Mouse (Mus musculus): ENCODE results near the gene Psmd9. TPM values are rescaled to one million over a fixed set of nuclear protein-coding genes. Genes with fewer than 3 reads are reported as not detected.

Gene Psmd9
- polyA plus RNA-seq, 1 experiment from 2014 or later: 57.2 TPM

DNA sequence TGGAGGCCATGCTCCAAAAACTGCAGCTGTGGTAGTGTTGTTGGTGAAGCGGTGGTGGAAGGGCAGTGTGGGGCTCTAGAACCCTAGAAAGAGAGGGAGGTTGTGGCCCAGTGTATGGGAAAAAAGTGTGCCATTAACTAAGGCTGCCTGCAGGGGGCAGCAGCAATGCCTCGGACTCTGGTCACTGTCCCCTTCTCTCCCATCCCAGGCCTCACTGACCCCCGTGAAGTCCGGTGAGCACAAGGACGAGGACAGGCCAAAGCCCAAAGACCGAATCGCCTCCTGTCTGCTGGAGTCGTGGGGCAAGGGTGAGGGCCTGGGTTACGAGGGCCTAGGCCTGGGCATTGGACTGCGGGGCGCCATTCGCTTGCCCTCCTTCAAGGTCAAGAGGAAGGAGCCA is 12.4 kb upstream of the Psmd9 start:
- Histone ChIP-seq H3K4me3 (no peak overlapping the region), H3K4me2 (no peak overlapping the region), H3K36me3 (peaks cover 96% of the 10 kb centered on the region), H3K9ac (no peak overlapping the region), H3K9me3 (no peaks in the 10 kb centered on the region), H3K4me1 (no peaks in the 10 kb centered on the region), H3K27ac (replicated peaks) (no peak overlapping the region), H3K27me3 (replicated peaks) (no peaks in the 10 kb centered on the region)
- no peak for ATAC-seq (ENCODE audit: extremely low read depth, insufficient number of reproducible peaks, low FRiP score, low TSS enrichment)
- 82% methylated on average over 12 of the region's 12 CpGs for WGBS

DNA sequence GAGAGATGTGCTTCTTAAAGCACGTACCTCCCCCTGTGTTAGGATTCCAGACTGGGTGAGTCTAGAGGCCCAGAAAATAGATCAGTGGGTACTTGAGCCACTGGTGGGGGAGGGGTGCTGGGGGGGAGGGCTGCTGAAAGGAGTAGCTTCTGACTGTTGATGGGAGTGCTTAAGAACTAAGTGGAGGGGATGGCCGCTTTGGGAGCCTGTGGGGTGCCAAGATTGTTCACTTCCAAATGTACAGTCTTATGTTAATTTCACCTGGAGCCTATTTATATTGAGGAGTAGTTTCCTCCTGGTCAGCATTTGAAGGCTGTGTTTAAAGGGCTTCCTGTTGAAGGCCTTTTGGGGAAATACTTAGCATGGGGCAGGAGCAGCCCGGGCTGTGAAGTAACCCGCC is 11.2 kb upstream of the Psmd9 start:
- Histone ChIP-seq H3K9me3 (no peaks in the 10 kb centered on the region), H3K4me3 (no peak overlapping the region), H3K27ac (replicated peaks) (no peak overlapping the region), H3K36me3 (peaks cover 96% of the 10 kb centered on the region), H3K9ac (no peak overlapping the region), H3K4me2 (no peak overlapping the region), H3K4me1 (no peaks in the 10 kb centered on the region), H3K27me3 (replicated peaks) (no peaks in the 10 kb centered on the region)
- ATAC-seq (ENCODE audit: extremely low read depth, insufficient number of reproducible peaks, low FRiP score, low TSS enrichment): no peak
- 66% methylated on average over 4 of the region's 4 CpGs for WGBS

DNA sequence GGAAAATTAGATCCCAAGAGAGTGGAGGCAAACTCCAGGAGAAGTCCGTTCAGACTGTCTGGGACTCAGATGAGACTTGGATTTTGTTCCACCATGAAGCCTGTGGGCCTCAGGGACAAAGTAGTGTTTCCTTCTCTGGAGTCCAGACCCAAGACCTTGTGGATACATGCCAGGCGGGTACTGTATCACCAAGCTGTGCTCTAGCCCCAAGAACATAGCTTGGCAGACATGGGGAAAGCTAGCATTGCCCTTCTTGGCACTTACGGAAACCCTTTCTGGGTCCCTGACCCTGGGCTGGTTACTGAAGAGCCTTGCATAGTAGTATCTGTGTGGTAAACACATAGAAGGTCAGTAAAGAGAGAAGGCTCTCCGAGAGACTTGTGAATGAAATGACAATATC is 9.8 kb upstream of the Psmd9 start:
- H3K4me3 ChIP-seq: no peak overlapping the region
- H3K27ac ChIP-seq (replicated peaks): no peak overlapping the region
- H3K27me3 ChIP-seq (replicated peaks): no peaks in the 10 kb centered on the region
- H3K4me1 ChIP-seq: no peaks in the 10 kb centered on the region
- no peaks in the 10 kb centered on the region for H3K9me3 ChIP-seq
- H3K9ac ChIP-seq: no peak overlapping the region
- H3K4me2 ChIP-seq: no peak overlapping the region
- ATAC-seq (ENCODE audit: extremely low read depth, insufficient number of reproducible peaks, low FRiP score, low TSS enrichment): no peak
- 94% methylated on average over 4 of the region's 4 CpGs for WGBS
- H3K36me3 ChIP-seq: peaks cover 96% of the 10 kb centered on the region

DNA sequence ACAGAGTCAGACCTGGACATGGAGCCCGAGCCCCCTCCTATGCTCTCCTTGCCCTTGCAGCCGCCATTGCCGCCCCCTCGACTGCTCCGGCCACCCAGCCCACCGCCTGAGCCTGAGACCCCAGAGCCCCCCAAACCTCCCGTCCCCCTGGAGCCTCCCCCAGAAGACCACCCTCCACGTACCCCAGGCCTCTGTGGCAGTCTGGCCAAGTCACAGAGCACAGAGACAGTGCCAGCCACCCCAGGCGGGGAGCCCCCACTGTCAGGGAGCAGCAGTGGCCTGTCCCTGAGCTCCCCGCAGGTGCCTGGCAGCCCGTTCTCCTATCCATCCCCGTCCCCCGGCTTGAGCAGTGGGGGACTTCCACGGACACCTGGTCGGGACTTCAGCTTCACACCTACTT is 9.3 kb upstream of the Psmd9 start:
- Histone ChIP-seq H3K4me2 (no peak overlapping the region), H3K4me1 (no peaks in the 10 kb centered on the region), H3K36me3 (peaks cover 95% of the 10 kb centered on the region), H3K27ac (replicated peaks) (no peak overlapping the region), H3K9ac (no peak overlapping the region), H3K4me3 (no peak overlapping the region), H3K27me3 (replicated peaks) (no peaks in the 10 kb centered on the region), H3K9me3 (no peaks in the 10 kb centered on the region)
- 92% methylated on average over 15 of the region's 15 CpGs for WGBS
- no peak for ATAC-seq (ENCODE audit: extremely low read depth, insufficient number of reproducible peaks, low FRiP score, low TSS enrichment)

DNA sequence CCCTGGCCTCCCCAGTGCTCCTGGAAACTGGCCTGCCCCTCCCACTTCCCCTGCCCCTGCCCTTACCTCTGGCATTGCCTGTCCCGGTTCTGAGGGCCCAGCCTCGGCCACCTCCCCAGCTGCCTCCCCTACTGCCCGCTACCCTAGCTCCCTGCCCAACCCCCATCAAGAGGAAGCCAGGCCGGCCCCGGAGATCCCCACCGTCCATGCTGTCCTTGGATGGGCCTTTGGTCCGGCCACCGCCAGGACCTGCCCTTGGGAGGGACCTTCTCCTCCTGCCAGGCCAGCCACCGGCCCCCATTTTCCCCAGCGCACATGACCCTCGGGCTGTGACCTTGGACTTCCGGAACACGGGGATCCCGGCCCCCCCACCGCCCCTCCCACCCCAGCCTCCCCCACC is 8.9 kb upstream of the Psmd9 start:
- H3K27me3 ChIP-seq (replicated peaks): no peaks in the 10 kb centered on the region
- no peak overlapping the region for H3K4me2 ChIP-seq
- H3K9me3 ChIP-seq: no peaks in the 10 kb centered on the region
- no peak overlapping the region for H3K9ac ChIP-seq
- no peak overlapping the region for H3K27ac ChIP-seq (replicated peaks)
- WGBS: 86% methylated on average over 15 of the region's 15 CpGs
- ATAC-seq (ENCODE audit: extremely low read depth, insufficient number of reproducible peaks, low FRiP score, low TSS enrichment): no peak
- H3K36me3 ChIP-seq: peaks cover 91% of the 10 kb centered on the region
- H3K4me3 ChIP-seq: no peak overlapping the region
- H3K4me1 ChIP-seq: no peaks in the 10 kb centered on the region

DNA sequence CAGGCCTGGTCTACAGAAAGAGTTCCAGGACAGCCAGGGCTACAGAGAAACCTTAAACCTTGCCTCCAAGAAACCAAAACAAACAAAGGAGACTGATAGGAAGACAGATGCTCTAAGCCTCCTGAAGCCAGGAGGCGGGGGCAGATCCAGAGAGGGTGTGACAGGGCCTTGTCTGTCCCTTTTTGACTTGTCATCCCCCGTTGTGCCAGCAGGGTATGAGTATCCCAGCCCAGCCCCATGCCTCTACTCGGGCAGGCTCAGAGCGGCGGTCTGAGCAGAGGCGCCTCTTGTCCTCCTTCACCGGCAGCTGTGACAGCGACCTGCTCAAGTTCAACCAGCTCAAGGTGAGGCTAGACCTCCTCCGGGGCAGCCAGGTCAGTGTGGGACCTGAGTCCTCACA is 6.3 kb upstream of the Psmd9 start:
- Histone ChIP-seq H3K27ac (replicated peaks) (no peak overlapping the region), H3K4me2 (no peak overlapping the region), H3K4me3 (no peak overlapping the region), H3K27me3 (replicated peaks) (no peaks in the 10 kb centered on the region), H3K36me3 (peaks cover 95% of the 10 kb centered on the region), H3K4me1 (no peaks in the 10 kb centered on the region), H3K9ac (no peak overlapping the region), H3K9me3 (no peaks in the 10 kb centered on the region)
- 69% methylated on average over 9 of the region's 9 CpGs for WGBS
- ATAC-seq (ENCODE audit: extremely low read depth, insufficient number of reproducible peaks, low FRiP score, low TSS enrichment): no peak

DNA sequence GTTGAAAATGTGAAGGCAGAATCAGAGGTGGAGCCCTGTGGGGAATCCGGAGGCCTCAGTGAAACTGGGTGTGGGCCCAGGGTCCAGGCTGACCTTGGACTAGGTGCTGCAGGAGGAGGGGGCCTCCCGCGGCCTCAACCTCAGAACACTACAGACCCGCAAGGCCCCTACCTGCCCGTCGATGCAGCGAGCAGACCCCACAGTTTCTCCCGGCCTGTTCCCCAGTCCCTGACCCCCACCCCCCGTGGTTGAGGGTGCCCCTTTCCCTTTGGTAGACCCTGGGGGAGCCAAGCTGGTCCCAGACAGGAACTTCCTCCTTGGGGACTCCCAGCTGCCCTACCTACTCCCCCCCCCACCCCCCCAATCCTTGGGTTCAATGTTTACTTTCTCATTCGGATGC is 2.8 kb upstream of the Psmd9 start:
- H3K36me3 ChIP-seq: peaks cover 62% of the 10 kb centered on the region
- no peaks in the 10 kb centered on the region for H3K9me3 ChIP-seq
- no peak overlapping the region for H3K4me3 ChIP-seq
- no peak overlapping the region for H3K9ac ChIP-seq
- ATAC-seq (ENCODE audit: extremely low read depth, insufficient number of reproducible peaks, low FRiP score, low TSS enrichment): no peak
- H3K27ac ChIP-seq (replicated peaks): no peak overlapping the region
- no peaks in the 10 kb centered on the region for H3K27me3 ChIP-seq (replicated peaks)
- no peak overlapping the region for H3K4me2 ChIP-seq
- WGBS: 84% methylated on average over 9 of the region's 10 CpGs
- peaks cover 4% of the 10 kb centered on the region for H3K4me1 ChIP-seq

DNA sequence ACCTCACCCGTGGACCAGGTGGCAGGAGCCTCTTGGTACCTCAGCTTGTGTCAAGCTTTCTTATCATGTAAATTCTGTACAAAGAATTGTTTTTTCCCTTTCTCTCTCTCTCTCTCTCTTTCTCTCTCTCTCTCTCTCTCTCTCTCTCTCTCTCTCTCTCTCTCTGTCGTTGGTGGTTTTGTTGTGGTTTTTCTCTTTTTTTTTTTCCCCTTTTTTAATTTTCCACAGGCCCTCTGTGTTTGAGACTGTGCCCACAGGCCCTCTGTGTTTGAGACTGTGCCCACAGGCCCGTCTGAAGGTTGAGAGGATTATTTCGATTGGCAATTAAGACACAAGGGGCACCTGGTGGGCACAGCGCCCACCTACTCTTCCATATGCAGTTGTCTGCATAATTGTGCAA is 1.6 kb upstream of the Psmd9 start:
- H3K27me3 ChIP-seq (replicated peaks): no peaks in the 10 kb centered on the region
- H3K4me1 ChIP-seq: peaks cover 11% of the 10 kb centered on the region
- ATAC-seq (ENCODE audit: extremely low read depth, insufficient number of reproducible peaks, low FRiP score, low TSS enrichment): no peak
- H3K27ac ChIP-seq (replicated peaks): no peak overlapping the region
- WGBS: 79% methylated on average over 5 of the region's 5 CpGs
- no peaks in the 10 kb centered on the region for H3K9me3 ChIP-seq
- peaks cover 50% of the 10 kb centered on the region for H3K36me3 ChIP-seq
- H3K4me2 ChIP-seq: no peak overlapping the region
- H3K4me3 ChIP-seq: no peak overlapping the region
- H3K9ac ChIP-seq: no peak overlapping the region

DNA sequence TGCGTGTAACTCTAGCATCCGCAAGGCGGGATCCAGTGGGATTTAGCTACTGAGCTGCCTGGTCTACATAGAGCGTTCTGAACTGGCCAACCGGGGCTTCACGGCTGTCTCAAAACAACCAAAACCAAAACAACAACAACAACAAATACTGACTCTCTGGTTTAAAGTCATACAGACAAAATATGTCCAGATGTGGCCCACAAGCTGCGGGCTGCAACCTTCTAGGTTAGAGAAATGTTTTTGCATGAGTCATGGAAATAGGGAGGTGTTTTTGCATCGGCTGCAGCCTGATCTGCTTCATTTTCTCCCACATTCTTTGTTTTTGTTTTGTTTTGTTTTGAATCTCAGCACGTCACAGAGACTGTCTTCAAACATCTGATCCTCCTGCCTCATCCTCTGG is 1.2 kb downstream of the Psmd9 start:
- no peak for ATAC-seq (ENCODE audit: extremely low read depth, insufficient number of reproducible peaks, low FRiP score, low TSS enrichment)
- Histone ChIP-seq H3K4me2 (no peak overlapping the region), H3K4me1 (peaks cover 11% of the 10 kb centered on the region), H3K27ac (replicated peaks) (no peak overlapping the region), H3K9me3 (no peaks in the 10 kb centered on the region), H3K27me3 (replicated peaks) (no peaks in the 10 kb centered on the region), H3K4me3 (no peak overlapping the region), H3K9ac (no peak overlapping the region), H3K36me3 (peaks cover 28% of the 10 kb centered on the region)
- WGBS: 79% methylated on average over 9 of the region's 9 CpGs

DNA sequence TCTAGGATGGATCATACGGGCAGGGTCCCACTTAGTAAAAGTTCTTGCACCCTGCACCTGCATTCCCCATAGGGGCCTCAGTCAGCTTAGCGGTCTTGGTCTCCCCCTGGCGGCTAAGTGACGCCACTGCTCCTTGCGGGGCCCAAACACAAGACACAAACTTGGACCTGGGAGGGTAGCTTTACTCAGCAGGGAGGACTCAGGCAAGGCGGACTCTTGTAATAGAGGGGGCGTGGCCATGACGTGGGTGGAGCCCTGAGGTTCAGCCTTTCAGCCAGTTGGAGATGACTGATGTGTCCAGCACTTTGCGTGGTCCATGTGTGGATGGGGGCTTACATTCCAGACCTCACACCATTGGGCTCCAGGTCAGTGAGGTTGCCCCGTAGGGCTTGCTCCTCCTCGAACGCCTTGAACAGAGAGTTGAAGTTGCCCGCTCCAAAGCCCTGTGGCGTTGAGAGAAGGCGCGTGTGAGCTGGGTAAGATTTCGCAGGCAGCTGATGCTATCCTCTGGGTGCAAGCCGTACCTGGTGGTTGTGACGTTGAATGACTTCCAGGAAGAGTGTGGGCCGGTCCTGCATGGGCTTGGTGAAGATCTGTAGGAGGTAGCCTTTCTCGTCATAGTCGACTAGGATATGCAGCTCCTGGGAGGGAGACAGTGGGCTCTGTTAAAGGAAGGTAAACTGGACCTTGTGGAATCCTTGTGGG is 2.6 kb downstream of the Psmd9 start:
- no peaks in the 10 kb centered on the region for H3K27me3 ChIP-seq (replicated peaks)
- H3K4me3 ChIP-seq: peak overlapping the region; percentile 35
- 13% methylated on average over 22 of the region's 22 CpGs for WGBS
- ATAC-seq (ENCODE audit: extremely low read depth, insufficient number of reproducible peaks, low FRiP score, low TSS enrichment): peak; percentile 49; the same call in 1 of the 2 replicates
- no peak overlapping the region for H3K27ac ChIP-seq (replicated peaks)
- H3K9me3 ChIP-seq: no peaks in the 10 kb centered on the region
- H3K9ac ChIP-seq: peak overlapping the region; percentile 33; the same call in 1 of the 2 replicates
- peak overlapping the region; percentile 62 for H3K4me2 ChIP-seq
- H3K36me3 ChIP-seq: peaks cover 13% of the 10 kb centered on the region
- peaks cover 11% of the 10 kb centered on the region for H3K4me1 ChIP-seq

DNA sequence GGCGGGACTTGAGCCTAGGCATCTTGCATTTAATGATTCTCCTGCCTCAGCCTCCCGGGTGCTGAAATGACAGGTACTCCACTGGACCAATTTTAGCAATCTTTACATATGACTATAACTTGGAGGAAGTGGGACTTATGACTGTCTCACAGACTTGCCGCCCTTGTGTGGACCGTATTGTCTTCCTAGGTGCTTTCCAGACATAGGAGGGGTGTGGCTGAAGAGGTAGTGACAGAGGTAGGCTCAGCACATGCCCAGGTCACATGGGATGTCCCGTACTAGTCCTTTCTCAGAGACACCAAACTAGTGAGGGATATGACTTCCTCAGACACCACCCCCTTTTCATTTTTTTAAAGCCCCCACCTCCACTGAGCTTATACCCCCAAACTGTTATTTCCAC is 9.6 kb downstream of the Psmd9 start:
- Histone ChIP-seq H3K4me1 (no peaks in the 10 kb centered on the region), H3K27ac (replicated peaks) (no peak overlapping the region), H3K4me3 (no peak overlapping the region), H3K9ac (no peak overlapping the region), H3K4me2 (no peak overlapping the region), H3K9me3 (no peaks in the 10 kb centered on the region), H3K36me3 (no peaks in the 10 kb centered on the region), H3K27me3 (replicated peaks) (0 out of 2 replicates have a peak, but pooled peaks cover 4% of the 10 kb centered on the region)
- 76% methylated on average over 5 of the region's 5 CpGs for WGBS
- no peak for ATAC-seq (ENCODE audit: extremely low read depth, insufficient number of reproducible peaks, low FRiP score, low TSS enrichment)

DNA sequence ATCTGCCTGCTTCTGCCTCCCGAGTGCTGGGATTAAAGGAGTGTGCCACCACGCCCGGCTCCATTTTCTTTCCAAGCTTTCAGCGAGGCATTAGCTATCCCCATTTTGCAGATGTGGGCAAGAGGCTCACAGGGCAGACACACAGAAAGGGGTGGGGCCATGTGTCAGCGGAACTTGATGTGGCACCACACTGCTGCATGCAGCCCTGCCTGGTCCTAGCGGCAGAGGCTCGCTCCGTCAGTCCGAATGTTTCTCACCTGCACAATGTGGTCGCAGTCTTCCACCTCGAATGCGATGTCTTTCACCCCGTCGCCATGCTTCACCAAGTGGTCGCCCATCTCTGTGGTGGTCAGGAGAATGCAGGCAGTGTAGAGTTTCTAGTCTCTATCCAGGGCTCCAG is 11.2 kb downstream of the Psmd9 start:
- no peak overlapping the region for H3K4me3 ChIP-seq
- H3K9ac ChIP-seq: no peak overlapping the region
- 89% methylated on average over 15 of the region's 15 CpGs for WGBS
- no peak for ATAC-seq (ENCODE audit: extremely low read depth, insufficient number of reproducible peaks, low FRiP score, low TSS enrichment)
- H3K27me3 ChIP-seq (replicated peaks): 0 out of 2 replicates have a peak, but pooled peaks cover 4% of the 10 kb centered on the region
- H3K4me2 ChIP-seq: no peak overlapping the region
- H3K9me3 ChIP-seq: no peaks in the 10 kb centered on the region
- H3K4me1 ChIP-seq: no peaks in the 10 kb centered on the region
- no peaks in the 10 kb centered on the region for H3K36me3 ChIP-seq
- no peak overlapping the region for H3K27ac ChIP-seq (replicated peaks)

Data from heart, embryonic 13.5 days (tissue).